Mouse (Mus musculus) heart, postnatal 36 days (tissue): ENCODE measurements at regions not wholly inside any gene's neighbourhood (a gene's known extent, or its start where the extent isn't known, plus 50 kb on each side); places are given as distances from the start of the nearest gene placed in this dataset.

Experiments
- DNase-seq, 2 experiments: peaks; one replicate each; pipeline ENCODE4 v3.0.0; 2021 to 2022
- intact Hi-C: fragments of 180-260 bp; cut with DNase I; formaldehyde crosslinking; loops from one replicate; pipeline ENCODE4 v1.15.1; 2025
- microRNA-seq, 2 experiments: library from miRNA; unstranded; fragments of <30 nt; microRNA quantifications; one replicate each; pipeline ENCODE4 v1.2.0; 2021; ENCODE audit warnings: borderline number of aligned reads in 2 of 2

DNA sequence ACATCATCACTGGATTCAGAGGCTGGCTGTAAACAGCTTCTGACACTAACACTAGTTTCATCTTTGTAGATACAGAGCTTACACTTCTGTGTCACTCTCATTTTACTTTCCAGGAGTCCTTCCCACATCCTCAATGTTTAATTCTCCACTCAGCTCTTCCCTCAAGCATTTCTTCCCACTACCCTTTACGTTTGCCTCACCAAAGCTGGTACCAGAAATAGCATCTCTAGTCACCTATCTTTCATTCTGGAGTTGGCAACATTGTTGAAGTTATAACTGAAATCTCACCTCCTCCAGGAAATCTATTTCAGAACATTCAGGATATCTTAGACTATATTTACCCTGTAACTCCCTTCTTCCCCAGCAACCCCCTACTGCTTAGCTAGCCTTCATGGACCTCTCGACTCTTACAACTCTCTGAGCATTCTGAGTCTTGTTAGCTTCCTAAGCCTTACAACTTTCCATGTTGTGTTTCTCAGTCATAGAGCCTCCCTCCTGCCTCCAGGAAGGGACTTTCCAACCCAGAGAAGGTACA lies 258.3 kb upstream of the BB014433 start:
- DNase-seq = no peak
- intact Hi-C loops = no loop called here

DNA sequence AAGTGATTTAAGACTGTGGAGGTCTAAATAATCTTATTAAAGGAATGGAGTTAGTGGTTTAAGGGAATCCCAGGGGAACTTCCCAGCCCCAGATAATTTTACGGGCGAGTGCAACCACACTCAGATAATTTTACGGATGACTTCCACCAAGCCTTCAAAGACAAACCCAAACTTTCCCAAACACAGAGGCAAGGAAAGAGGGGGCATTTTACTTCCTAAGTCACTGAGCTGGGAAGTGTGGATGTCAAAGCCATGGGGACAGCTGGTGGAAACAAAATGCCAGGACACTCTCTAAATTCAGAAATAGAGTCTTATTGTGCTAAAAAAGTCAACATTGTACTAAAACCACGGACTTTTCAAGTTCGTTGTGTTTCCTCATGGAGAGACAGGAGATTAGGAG lies 227.9 kb upstream of the BB014433 start:
- no peak for DNase-seq
- intact Hi-C loops = no loop called here

DNA sequence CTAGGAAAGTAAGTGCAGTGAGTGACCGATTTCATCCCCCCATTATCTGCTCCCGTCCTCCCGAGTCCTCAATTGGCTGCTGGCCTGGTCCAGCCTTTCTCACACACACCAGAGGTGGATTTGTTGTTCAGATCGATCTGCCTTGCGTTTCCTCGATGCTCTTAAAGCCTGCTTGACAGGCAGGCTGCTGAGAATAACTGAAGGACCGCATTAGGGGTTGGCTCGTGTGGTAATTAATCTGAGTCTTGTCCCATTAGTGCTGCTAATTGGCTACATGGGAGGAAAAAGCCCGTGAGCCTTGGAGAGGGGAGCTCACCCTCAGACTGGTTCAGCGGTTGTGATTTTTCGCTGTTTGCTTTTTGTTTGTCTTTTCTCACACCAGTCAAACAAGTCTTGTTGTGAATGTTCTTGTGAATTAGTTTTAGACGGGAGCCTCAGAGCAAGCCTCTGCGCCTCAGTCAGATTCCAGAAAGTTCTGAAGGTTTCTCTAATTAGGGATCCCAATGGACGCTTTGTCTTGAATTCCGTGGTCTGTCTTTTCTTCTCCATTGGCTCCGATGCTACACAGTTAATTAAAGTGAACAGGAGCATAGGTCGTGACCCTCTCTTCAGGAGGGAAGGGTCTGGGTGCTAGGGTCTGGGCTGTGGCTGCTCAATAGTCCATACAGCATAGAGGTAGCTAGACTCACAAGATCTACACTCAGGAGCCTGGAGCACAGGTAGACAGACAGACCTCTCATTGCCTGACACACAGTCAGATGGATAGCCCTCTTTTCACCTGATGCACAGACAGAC lies 226.1 kb upstream of the BB014433 start:
- no peak for DNase-seq
- intact Hi-C loops = loop anchor here (2.0 kb wide), 1 partner anchor 51 kb away; no protein-coding TSS in a partner anchor

DNA sequence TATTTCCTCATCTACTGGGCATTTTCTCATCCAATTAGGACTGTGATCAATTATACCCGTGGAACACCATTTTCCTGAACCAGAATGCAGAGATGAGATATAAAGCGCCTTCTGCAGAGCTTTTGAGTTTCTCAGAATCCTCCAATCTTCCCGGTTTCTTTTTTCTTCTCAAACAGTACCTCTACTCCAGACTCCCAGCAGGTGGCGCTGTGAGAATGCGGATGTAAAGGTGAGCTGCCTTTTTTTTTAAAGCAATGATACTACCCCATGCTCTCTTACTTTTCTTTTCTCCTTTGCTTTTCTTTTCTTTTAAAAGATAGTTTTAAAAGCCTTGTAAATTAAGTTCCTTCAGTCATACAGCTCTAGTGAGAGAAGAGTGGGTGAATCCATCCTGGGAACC lies 224.4 kb upstream of the BB014433 start:
- DNase-seq = peak; percentile 37 to 69
- intact Hi-C loops = loop anchor here (1.0 to 2.0 kb wide), 2 partner anchors 49 to 459 kb away; no protein-coding TSS in a partner anchor

DNA sequence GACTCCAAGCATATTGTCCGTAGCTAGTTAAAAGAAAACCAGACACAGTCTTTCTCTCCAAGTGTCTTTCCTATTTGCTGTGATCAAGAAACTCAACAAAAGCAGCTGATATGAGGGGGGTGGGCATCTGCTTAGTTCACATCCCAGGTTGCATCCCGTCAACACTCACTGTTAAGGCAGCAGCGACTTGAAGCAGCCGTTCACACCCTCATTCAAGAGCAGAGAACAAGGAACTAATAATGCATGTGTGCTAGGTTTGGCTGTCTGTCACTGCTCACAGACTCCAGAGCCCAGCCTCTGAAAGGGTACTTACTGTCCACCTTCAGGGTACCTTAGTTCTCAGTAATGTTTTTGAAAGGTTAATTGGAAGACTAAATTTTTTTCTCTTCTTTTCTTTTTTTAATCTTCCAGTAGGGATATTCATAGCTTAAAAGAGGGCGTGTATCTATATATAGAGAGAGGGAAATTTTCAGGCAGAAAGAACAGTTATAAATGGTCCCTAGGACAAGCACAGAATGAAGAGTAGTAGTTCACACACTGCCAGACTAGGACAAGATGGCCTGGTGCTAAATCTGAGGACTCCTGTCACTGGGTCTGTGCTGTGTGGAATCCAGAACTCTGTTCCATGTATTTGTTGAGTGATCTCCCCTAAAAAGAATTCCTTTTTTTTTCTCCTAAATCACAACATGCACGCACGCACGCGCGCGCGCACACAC lies 199.1 kb upstream of the BB014433 start:
- intact Hi-C loops = no loop called here
- DNase-seq = no peak

DNA sequence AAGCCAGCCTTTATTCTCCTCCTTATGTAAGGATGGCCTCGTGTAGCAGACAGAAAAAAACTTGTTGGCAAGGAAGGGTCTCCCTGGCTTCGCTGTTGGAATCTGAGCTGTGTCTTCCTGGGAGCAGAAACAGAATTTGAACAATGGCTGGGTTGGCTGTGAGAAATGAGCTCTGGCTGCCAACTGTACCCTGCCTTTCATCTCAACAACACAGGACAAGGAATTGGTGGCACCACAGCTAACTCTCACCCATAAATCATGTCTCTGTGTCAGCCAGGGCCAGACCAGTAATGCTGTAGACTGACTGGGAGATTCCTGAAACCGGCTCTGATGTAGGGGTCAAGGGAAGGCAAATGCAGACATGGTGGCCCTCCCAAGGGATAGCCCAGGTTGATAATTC lies 189.5 kb upstream of the BB014433 start:
- DNase-seq = no peak
- intact Hi-C loops = no loop called here

DNA sequence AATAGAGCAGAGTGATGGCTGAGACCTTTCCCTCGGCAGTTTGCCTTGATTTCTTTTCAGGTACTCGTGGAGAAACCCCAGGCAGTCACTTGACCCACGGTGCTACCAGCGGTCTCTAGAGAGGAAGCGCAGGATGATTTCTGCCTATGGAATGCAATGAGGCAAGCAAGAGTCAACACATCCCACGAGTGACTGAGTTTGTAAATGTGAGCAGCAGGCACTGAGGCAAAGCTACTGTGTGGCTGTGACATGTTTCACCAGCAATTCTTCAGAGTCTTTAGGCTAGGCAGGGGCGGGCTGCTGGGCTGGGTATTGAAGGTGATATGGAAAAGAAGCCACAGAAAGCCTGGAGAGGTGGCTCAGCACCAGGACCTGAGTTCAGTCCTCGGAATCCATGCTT lies 187.4 kb upstream of the BB014433 start:
- DNase-seq = no peak
- intact Hi-C loops = no loop called here

DNA sequence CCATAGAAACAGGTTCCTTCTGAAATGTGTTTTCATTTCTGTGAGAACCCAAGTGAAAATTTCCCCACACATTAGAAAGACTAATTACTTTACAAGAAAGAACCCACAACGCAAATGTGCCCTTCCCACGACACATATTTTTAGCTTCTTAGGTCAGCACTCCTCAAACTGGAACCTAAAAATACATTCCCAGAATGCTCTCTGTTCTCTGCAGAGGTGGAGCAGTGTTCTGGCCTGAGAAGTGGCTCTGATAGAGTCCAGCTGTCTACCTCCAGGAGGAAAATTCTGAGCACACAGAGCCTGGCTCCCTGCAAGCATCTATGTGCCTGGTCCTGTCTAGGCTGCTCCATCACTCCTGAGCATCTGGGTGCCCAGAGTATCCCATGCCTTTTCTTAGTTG lies 184.3 kb upstream of the BB014433 start:
- DNase-seq = peak in 1 of 2 experiments; percentile 7
- intact Hi-C loops = no loop called here

DNA sequence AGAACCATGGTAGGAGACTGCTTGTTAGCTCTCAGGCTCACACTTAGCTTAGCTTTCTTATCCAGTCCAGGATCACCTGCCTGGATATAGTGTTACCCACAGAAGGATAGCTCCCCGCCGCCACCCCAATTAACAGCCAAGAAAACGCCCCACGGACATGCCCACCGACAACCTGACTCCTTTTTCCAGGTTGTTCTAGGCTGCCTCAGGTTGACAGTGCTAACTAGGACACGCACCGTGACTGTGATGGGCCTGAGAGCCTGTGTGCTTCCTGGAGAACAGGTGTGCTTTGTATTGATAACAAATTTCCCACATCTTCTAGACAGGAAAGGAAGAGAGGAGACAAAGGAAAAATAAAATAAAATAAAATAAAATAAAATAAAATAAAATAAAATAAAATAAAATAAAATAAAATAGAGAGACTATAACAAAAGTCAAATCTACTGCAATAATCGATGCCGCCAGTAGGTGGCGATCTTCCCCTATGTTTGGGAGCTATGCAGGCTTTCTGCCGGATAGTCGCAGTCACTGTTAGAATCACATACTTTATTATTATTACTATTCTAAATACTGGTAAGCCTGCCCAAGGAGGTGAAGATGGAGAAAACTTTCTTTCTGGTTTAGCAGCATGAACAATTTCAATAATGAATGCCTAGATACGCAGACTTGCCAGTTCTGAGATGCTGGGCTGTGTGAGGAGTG lies 175.5 kb upstream of the BB014433 start:
- intact Hi-C loops = loop anchor here (1.0 to 2.0 kb wide), 3 partner anchors 49 to 508 kb away; no protein-coding TSS in a partner anchor
- DNase-seq = peak; percentile 48 to 73

DNA sequence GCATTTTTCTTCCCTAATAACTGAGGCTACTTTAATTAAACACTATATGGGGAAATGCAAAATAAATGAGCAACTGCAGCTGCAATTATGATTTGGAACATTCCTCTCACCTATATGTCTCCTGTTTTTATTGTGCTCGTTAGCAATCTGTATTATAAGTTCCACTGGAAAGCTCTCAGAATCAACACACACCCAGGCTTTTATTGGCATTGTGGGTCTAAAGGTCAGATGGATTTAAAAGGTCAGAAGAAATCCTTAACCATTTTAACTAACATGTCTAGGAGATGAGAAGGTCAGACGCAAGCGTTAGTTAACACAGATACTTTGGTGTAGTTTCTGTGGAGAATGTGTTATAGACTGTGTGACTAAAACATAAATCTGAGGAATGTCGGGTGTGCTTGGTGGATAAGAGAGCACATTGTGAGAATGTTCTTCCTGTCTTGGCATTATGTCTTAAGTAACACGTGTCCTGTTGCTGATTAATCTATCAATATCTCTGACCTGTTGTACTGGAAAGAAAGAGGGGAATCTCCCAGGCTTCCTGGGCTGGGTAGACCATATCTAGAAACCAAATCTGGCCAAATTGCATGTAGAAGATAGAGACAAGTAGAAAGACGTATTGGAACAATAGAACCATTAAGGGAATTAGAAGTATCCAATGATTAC lies 164.1 kb upstream of the BB014433 start:
- no peak for DNase-seq
- intact Hi-C loops = no loop called here

DNA sequence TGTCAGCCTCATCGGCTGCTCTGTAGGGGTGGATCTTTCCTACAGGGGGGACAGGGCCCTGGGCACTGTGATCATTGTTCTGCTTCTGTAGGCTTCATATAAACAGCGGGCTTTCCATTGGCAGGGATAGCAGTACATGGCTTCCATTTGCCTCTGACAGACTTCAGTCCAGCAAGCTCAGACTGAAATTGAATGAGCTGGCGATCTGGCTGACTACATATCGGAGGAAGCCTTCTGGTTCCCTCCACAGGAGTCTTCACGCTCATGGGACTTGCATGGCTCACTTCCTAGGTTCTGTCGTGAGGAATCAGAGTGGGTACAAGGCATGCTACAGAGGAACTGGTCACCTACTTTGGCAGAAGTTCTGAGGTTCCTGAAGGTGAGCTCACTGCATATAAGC lies 155.7 kb upstream of the BB014433 start:
- DNase-seq = no peak
- intact Hi-C loops = no loop called here

DNA sequence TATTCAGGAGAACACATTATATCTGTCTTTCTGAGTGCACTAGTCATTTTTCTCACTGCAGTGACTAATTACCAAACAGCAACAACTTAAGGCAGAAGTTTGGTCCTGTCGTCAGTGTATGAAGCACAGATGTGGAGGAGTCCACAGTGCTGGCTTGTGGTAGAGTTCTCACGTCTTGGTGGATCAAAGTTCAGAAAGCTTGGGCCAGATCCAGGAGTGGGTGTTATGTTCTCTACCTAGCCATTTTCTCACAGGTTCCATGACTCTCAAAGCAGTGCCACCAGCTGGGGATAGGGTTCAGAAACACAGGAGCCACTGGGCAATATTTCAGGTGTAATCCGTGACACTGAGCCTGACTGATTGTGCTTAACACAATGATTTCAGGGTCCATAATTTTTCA lies 144.8 kb upstream of the BB014433 start:
- intact Hi-C loops = no loop called here
- no peak for DNase-seq

GRCm38 (mm10) chr8:15189079-15189612 lies 143.3 kb upstream of the BB014433 start:
- DNase-seq = no peak
- intact Hi-C loops = no loop called here

Small RNA genes lying in the stretch of these regions (microRNA-seq; reads per million reads assigned to microRNA genes)
- gene Gm25255 (0 reads per million in 2 experiments), gene Gm25871 (0 reads per million in 2 experiments)
